Mouse (Mus musculus) cerebellum, adult 2 months (tissue): Measurements from ENCODE around the gene Ptk6.

Source experiments
- CTCF ChIP-seq: fragments of 200-500 bp; IDR thresholded peaks from 2 replicates; pipeline ENCODE4 v1.5.1; 2011; ENCODE audit warnings: low read depth, mild to moderate bottlenecking, control low read depth, low read length, moderate library complexity, borderline replicate concordance; ENCODE audit not compliant: insufficient read depth
- POLR2A ChIP-seq: fragments of 200-500 bp; IDR thresholded peaks from 2 replicates; pipeline ENCODE4 v1.6.1; 2011; ENCODE audit warnings: low read length, control low read depth, borderline replicate concordance; ENCODE audit not compliant: insufficient read depth

GRCm38 (mm10) chr2:181159091-181159514 is 43.5 kb downstream of the Ptk6 start:
- TF ChIP-seq CTCF (no peak), POLR2A (peak; percentile 39; the same call in 1 of the 2 replicates)
